Mouse (Mus musculus) E14TG2a.4 (cell line): ENCODE measurements at regions not wholly inside any gene's neighbourhood (a gene's known extent, or its start where the extent isn't known, plus 50 kb on each side); places are given as distances from the start of the nearest gene placed in this dataset.

Experiments
- H3K27me3 ChIP-seq: 2 replicates; pipeline ENCODE4 v1.6.1; 2014; ENCODE audit warnings: low read length, control low read depth; ENCODE audit not compliant: insufficient read depth
- H3K36me3 ChIP-seq: 2 replicates; pipeline ENCODE4 v1.6.1; 2014; ENCODE audit warnings: low read length, control low read depth; ENCODE audit not compliant: insufficient read depth
- H3K4me1 ChIP-seq: replicated peaks from 2 replicates; pipeline ENCODE4 v1.6.1; 2014; ENCODE audit warnings: low read depth, low read length, control low read depth
- H3K4me3 ChIP-seq: replicated peaks from 2 replicates; pipeline ENCODE4 v1.5.1; 2014; ENCODE audit warnings: mild to moderate bottlenecking, low read length
- H3K9me3 ChIP-seq: 2 replicates; pipeline ENCODE4 v1.6.1; 2014; ENCODE audit warnings: low read length, control low read depth
- CTCF ChIP-seq: conservative IDR thresholded peaks from 2 replicates; pipeline ENCODE4 v1.5.1; 2014; ENCODE audit warnings: low read length
- NANOG ChIP-seq: IDR thresholded peaks from 2 replicates; pipeline ENCODE4 v1.6.1; 2014; ENCODE audit warnings: borderline replicate concordance, low read length, mixed read lengths
- POU5F1 ChIP-seq: IDR thresholded peaks from 2 replicates; pipeline ENCODE4 v1.6.1; 2014; ENCODE audit warnings: low read length, borderline replicate concordance

GRCm38 (mm10) chr13:113736468-113736867 lies 57.8 kb upstream of the Arl15 start:
- no peak for TF ChIP-seq POU5F1
- no peak for TF ChIP-seq NANOG
- TF ChIP-seq CTCF, result no peak
- peaks cover 22% of the 10 kb centered on the region for H3K9me3 ChIP-seq
- no peaks in the 10 kb centered on the region for H3K27me3 ChIP-seq

GRCm38 (mm10) chr13:113735611-113736285 lies 58.6 kb upstream of the Arl15 start:
- TF ChIP-seq NANOG (no peak), CTCF (no peak), POU5F1 (no peak)
- no peaks in the 10 kb centered on the region for H3K27me3 ChIP-seq
- peaks cover 8% of the 10 kb centered on the region for H3K36me3 ChIP-seq
- H3K4me1 ChIP-seq, result peaks cover 42% of the 10 kb centered on the region
- peaks cover 19% of the 10 kb centered on the region for H3K9me3 ChIP-seq
- peak overlapping the region; percentile 62 for H3K4me3 ChIP-seq

More at GRCm38 (mm10) chr13:113736468-113736867, 57.8 kb upstream of the Arl15 start:
- Histone ChIP-seq H3K36me3 (peaks cover 8% of the 10 kb centered on the region), H3K4me3 (peak overlapping the region; percentile 62), H3K4me1 (peaks cover 36% of the 10 kb centered on the region)

GRCm38 (mm10) chr13:113734134-113734794 lies 60.0 kb upstream of the Arl15 start:
- peaks cover 57% of the 10 kb centered on the region for H3K4me1 ChIP-seq
- H3K36me3 ChIP-seq, result peaks cover 6% of the 10 kb centered on the region
- no peaks in the 10 kb centered on the region for H3K27me3 ChIP-seq
- H3K4me3 ChIP-seq, result no peak overlapping the region
- H3K9me3 ChIP-seq, result peaks cover 10% of the 10 kb centered on the region
- TF ChIP-seq CTCF (no peak), NANOG (no peak), POU5F1 (no peak)

GRCm38 (mm10) chr13:113733734-113734133 lies 60.6 kb upstream of the Arl15 start:
- Histone ChIP-seq H3K4me1 (peaks cover 61% of the 10 kb centered on the region), H3K27me3 (no peaks in the 10 kb centered on the region), H3K36me3 (peaks cover 3% of the 10 kb centered on the region; the same call in 1 of the 2 replicates), H3K9me3 (peaks cover 6% of the 10 kb centered on the region), H3K4me3 (no peak overlapping the region)
- TF ChIP-seq POU5F1 (no peak), CTCF (no peak), NANOG (no peak)

GRCm38 (mm10) chr13:113730776-113731400 lies 63.4 kb upstream of the Arl15 start:
- H3K4me1 ChIP-seq, result peaks cover 73% of the 10 kb centered on the region
- H3K9me3 ChIP-seq, result no peaks in the 10 kb centered on the region
- TF ChIP-seq CTCF (no peak), POU5F1 (no peak)
- peak overlapping the region; percentile 13; the same call in 1 of the 2 replicates for H3K4me3 ChIP-seq
- no peaks in the 10 kb centered on the region for H3K27me3 ChIP-seq
- no peaks in the 10 kb centered on the region for H3K36me3 ChIP-seq

- no peaks in the 10 kb centered on the region for H3K36me3 ChIP-seq
- H3K9me3 ChIP-seq, result no peaks in the 10 kb centered on the region
- peaks cover 73% of the 10 kb centered on the region for H3K4me1 ChIP-seq
- TF ChIP-seq POU5F1, result no peak
- TF ChIP-seq CTCF, result no peak
- no peak for TF ChIP-seq NANOG
- H3K4me3 ChIP-seq, result peak overlapping the region; percentile 13; the same call in 1 of the 2 replicates
- no peaks in the 10 kb centered on the region for H3K27me3 ChIP-seq
Measured at GRCm38 (mm10) chr13:113730062-113730775, 64.1 kb upstream of the Arl15 start.

GRCm38 (mm10) chr13:113729574-113729973 lies 64.7 kb upstream of the Arl15 start:
- H3K4me3 ChIP-seq, result no peak overlapping the region
- TF ChIP-seq POU5F1 (no peak), CTCF (no peak), NANOG (no peak)
- H3K4me1 ChIP-seq, result peaks cover 76% of the 10 kb centered on the region
- no peaks in the 10 kb centered on the region for H3K27me3 ChIP-seq
- H3K9me3 ChIP-seq, result no peaks in the 10 kb centered on the region
- H3K36me3 ChIP-seq, result peaks cover 4% of the 10 kb centered on the region

- no peak overlapping the region for H3K4me3 ChIP-seq
Measured at GRCm38 (mm10) chr13:113728111-113728510, 64.6 kb upstream of the Hspb3 start.

More at GRCm38 (mm10) chr13:113728111-113728510, 64.6 kb upstream of the Hspb3 start:
- Histone ChIP-seq H3K36me3 (peaks cover 13% of the 10 kb centered on the region), H3K27me3 (no peaks in the 10 kb centered on the region), H3K4me1 (peaks cover 70% of the 10 kb centered on the region), H3K9me3 (no peaks in the 10 kb centered on the region)
- TF ChIP-seq NANOG (no peak), POU5F1 (no peak), CTCF (no peak)
